Mouse (Mus musculus) left cerebral cortex, postnatal 14 days (tissue): ENCODE data around the gene Ppp1r14c. TPM values are rescaled to one million over a fixed set of nuclear protein-coding genes. Genes with fewer than 3 reads are reported as not detected.
"Not testable (repeated sequence)": the region's sequence is repeated elsewhere in the genome, so short reads cannot be mapped to it uniquely, and the experiment has no call there.

Source experiments
- DNase-seq, 2 experiments: peaks; one replicate each; pipeline ENCODE4 v3.0.0; 2021 to 2022; ENCODE audit warnings: low spot score in 2 of 2, mixed read lengths in 1 of 2
- intact Hi-C: fragments of 180-260 bp; cut with DNase I; formaldehyde crosslinking; loops from one replicate; pipeline ENCODE4 v1.15.1; 2025
- total RNA-seq, 2 experiments: library from RNA; stranded (reverse); gene quantifications; 2 replicates each; pipeline ENCODE4 v1.2.3; 2021

The Ppp1r14c gene
- total RNA-seq, 2 experiments from 2014 or later, result 40.0 to 45.7 TPM

- no peak for DNase-seq
- intact Hi-C loops, result no loop called here
Measured at GRCm38 (mm10) chr10:3396008-3396795, 30.3 kb downstream of the Ppp1r14c start.

GRCm38 (mm10) chr10:3397406-3397805 lies 31.5 kb downstream of the Ppp1r14c start:
- intact Hi-C loops, result no loop called here
- no peak for DNase-seq

DNA sequence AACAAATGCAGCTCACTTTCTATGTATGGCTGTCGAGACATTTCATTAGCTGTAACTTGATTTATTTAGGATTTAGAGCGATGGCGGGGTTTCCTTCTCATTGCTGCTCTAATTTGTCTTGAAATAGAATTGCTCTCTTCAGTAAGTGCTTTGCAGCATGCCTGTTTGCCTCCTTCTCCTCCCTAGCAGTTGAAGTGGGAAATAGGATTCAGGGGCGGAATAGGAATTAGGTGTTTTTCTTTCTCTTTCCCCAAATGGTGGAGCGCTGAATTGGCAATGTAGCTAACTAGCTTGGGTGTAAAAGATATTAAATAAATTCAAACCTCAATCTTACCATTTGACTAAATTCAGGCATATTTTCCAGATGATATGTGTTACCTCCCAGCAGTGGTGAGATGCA lies 32.2 kb downstream of the Ppp1r14c start:
- DNase-seq, result peak in 1 of 2 experiments; percentile 47
- intact Hi-C loops, result no loop called here

DNA sequence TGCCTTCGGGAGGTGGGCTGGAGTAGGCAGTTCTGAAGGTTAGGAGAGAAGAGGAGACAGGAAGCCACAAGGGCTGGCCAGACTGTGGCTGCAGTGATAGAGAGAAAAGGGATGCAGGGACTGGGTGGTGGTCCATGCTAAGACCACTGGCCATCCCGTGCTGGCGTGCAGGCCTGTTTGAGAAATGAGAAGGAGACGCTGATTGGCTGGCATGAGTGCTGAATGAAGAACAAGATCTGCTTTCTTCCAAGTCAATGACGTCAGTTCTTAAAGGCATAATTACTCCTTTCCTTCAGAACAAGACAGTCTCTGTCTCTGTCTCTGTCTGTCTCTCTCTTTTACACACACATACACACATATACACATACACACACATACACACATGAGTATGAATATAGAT lies 36.4 kb downstream of the Ppp1r14c start:
- intact Hi-C loops, result no loop called here

GRCm38 (mm10) chr10:3403416-3404137 lies 37.7 kb downstream of the Ppp1r14c start:
- no peak for DNase-seq
- intact Hi-C loops, result no loop called here

More for the DNA sequence above, 36.4 kb downstream of the Ppp1r14c start:
- DNase-seq, result no peak

DNA sequence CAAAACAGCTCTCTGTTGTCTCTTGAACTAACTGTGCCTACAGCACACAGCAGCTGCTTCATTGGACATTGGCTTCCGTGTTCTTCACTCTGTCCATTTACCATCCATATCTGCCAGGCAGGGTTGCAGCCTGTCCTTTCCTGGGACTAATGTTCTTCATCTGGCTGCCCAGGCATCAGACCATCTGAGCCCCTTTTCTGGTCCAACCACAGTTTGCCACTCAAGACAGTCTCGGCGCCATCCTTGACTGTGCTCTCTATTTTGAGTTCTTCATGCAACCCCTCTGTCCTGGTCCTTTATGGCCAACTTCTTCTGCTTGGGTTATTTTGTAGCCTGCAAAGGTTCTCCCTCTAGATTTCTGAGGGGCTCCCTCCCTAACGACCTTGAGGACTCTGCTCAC lies 38.5 kb downstream of the Ppp1r14c start:
- no peak for DNase-seq
- intact Hi-C loops, result no loop called here

GRCm38 (mm10) chr10:3406280-3406679 lies 40.4 kb downstream of the Ppp1r14c start:
- intact Hi-C loops, result no loop called here
- peak in 1 of 2 experiments; percentile 34 for DNase-seq

DNA sequence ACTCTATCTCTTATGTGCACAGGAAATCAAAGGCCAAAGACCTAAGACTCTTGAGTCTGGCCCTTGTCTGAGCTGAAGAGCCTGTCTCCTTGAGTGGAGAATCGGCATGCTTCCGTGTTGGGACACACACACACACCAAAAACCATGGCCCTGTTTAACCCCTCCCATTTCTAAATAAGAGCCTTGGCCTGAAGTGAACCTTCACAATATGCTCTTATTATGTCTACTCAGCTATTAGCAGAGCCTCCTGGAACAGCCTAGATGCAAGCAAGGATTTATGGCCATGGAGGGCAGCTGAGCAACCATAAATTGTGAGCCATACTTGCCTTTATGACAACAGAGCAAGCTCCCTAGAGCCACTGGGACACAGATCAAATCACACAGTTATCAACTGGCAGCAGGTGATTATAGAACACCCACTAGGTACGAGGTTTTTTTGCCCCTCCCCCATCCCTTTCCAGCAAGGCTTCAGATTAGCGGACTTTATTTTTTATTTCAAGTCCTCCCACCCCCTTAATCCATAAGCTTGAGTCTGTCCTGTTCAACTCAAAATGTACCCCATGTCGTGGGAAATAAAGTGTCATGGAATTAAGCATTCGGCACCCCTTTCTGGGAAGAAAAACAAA lies 42.3 kb downstream of the Ppp1r14c start:
- no peak for DNase-seq
- intact Hi-C loops, result no loop called here

GRCm38 (mm10) chr10:3408699-3409098 lies 42.8 kb downstream of the Ppp1r14c start:
- intact Hi-C loops, result no loop called here
- DNase-seq, result no peak

DNA sequence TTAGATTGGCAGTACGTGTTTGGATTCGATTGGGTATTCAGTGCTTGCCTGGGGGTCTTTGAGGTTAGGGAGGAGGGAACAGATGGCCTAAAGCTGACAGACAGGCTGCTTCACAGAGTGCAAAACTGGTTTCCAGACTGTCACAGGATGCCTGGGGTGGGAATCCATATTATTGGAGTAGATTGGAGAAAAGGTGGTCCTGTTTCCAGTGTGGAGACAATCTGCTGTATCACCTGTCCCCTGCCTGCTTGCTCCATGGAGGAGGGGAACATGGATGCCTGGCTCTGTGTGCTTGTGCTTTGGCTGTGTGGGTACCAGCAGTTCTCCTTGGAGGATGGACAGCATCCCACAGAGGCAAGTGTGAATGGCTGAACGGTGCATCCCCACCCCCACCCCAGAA lies 45.4 kb downstream of the Ppp1r14c start:
- intact Hi-C loops, result no loop called here
- no peak for DNase-seq

GRCm38 (mm10) chr10:3411639-3412038 lies 45.8 kb downstream of the Ppp1r14c start:
- intact Hi-C loops, result no loop called here
- DNase-seq, result no peak

- no peak for DNase-seq
- intact Hi-C loops, result no loop called here
Measured at GRCm38 (mm10) chr10:3414813-3415212, 49.0 kb downstream of the Ppp1r14c start.

DNA sequence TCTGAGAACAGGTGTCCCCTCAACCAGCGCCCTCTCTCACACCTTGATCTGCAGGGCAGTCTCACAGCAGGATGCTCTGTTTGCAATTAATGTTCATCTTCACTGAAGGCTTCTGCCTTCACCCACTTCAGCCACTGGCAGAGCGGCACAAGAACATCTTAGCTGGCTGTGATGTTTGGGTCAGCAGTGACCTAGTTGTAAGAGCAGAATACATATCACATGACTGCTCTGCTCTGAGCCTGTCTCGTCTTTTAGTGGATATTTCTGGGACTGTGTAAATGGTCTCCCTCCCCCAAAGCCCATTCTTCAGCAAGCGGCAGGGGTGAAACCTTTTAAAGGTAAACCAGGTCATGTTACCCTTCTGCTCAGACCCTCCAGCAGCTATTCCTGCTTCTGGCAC lies 50.7 kb downstream of the Ppp1r14c start:
- intact Hi-C loops, result no loop called here
- no peak for DNase-seq

- intact Hi-C loops, result no loop called here
- DNase-seq, result peak; percentile 62 to 83
Measured at GRCm38 (mm10) chr10:3417408-3417807, 51.6 kb downstream of the Ppp1r14c start.

- no peak for DNase-seq
- intact Hi-C loops, result no loop called here
Measured at GRCm38 (mm10) chr10:3424016-3424415, 58.2 kb downstream of the Ppp1r14c start.

- intact Hi-C loops, result no loop called here
- DNase-seq, result no peak
Measured at GRCm38 (mm10) chr10:3427689-3428399, 62.0 kb downstream of the Ppp1r14c start.

GRCm38 (mm10) chr10:3434848-3435474 lies 69.1 kb downstream of the Ppp1r14c start:
- DNase-seq, result no peak
- intact Hi-C loops, result no loop called here

GRCm38 (mm10) chr10:3440722-3441471 lies 75.0 kb downstream of the Ppp1r14c start:
- no peak for DNase-seq
- intact Hi-C loops, result no loop called here

GRCm38 (mm10) chr10:3446748-3447147 lies 80.9 kb downstream of the Ppp1r14c start:
- intact Hi-C loops, DNase-seq: not testable (repeated sequence)
